Comparison of ENCODE assay signal across 16 mouse cellular contexts in the genomic region with DNA sequence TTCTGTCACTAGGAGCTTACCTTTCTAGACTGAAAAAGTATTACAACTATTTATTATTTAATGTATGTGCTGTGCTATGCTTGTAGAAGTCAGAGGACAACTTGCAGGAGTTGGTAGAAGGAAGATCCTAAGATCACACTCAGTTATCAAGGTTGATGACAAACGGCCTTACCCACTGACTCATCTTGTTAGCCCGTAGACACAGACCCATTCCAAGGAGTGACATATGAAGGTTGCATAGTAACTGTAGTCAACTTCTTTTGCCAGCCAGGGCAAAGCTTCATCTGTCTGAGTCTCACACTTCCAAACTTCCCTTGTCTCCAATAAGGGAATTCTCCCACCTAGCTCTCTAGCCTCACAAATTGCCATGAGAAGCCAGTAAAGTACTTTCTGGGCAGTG. TPM values are rescaled to one million over a fixed set of nuclear protein-coding genes. Genes with fewer than 3 reads are reported as not detected.
DNase-seq lines count a peak whose midpoint lies in the region; ATAC-seq and TF ChIP-seq lines count a peak whose summit lies in the region.
"Had no signal": no experiment of that assay in that cellular context is flagged by ENCODE, and none has a peak within 500 bp of the region (broad histone marks: within the 10 kb centered on the region; RNA-seq: fewer than 3 reads in every experiment).

No protein-coding gene starts in this region.

- no peaks in the 10 kb centered on the region for H3K36me3 ChIP-seq in forebrain, embryonic 10.5 days (replicated peaks)
- H3K36me3 ChIP-seq in forebrain, embryonic 11.5 days (ENCODE audit: control insufficient read depth, insufficient read depth, low read length): no peaks in the 10 kb centered on the region
- H3K36me3 ChIP-seq in hindbrain, embryonic 13.5 days: no peaks in the 10 kb centered on the region
- H3K36me3 ChIP-seq in hindbrain, embryonic 16.5 days (ENCODE audit: control insufficient read depth, insufficient read depth, low read length): no peaks in the 10 kb centered on the region
- H3K36me3 ChIP-seq in C2C12 (ENCODE audit: control insufficient read depth, insufficient read depth): no peaks in the 10 kb centered on the region
- H3K36me3 ChIP-seq in liver, embryonic 14.5 days (replicated peaks; ENCODE audit: control insufficient read depth, insufficient read depth, low read depth): peaks cover 20% of the 10 kb centered on the region
- H3K36me3 ChIP-seq: forebrain, embryonic 15.5 days had no signal

- no peak for DNase-seq in forebrain, embryonic 10.5 days (ENCODE audit: extremely low spot score, low spot score)
- DNase-seq in forebrain, embryonic 11.5 days (ENCODE audit: low spot score): no peak
- no peak for DNase-seq in liver, embryonic 14.5 days (ENCODE audit: low read depth in 3 of 3, low spot score in 3 of 3)
- no peak for DNase-seq in layer of hippocampus, adult 8-10 months (ENCODE audit: low spot score in 2 of 2)
- DNase-seq in cerebellum, adult 8-10 months: no peak
- DNase-seq: cerebellum, adult 18-20 months; gastrocnemius, postnatal 25 days; kidney, adult 2 months; thymus, postnatal 14 days had no signal

- 85% methylated on average over 2 of the region's 2 CpGs for WGBS in forebrain, embryonic 10.5 days
- WGBS in forebrain, embryonic 11.5 days: 72% methylated on average over 2 of the region's 2 CpGs
- WGBS in hindbrain, embryonic 13.5 days: 71% methylated on average over 2 of the region's 2 CpGs
- WGBS in hindbrain, embryonic 16.5 days: 69% methylated on average over 2 of the region's 2 CpGs
- 36% methylated on average over 2 of the region's 2 CpGs for WGBS in liver, embryonic 14.5 days (ENCODE audit: insufficient replicate concordance)

- H3K4me1 ChIP-seq in forebrain, embryonic 10.5 days: peaks cover 56% of the 10 kb centered on the region
- H3K4me1 ChIP-seq in forebrain, embryonic 11.5 days (replicated peaks; ENCODE audit: control insufficient read depth, insufficient read depth, low read length): peaks cover 9% of the 10 kb centered on the region; the same call in 1 of the 2 replicates
- H3K4me1 ChIP-seq in hindbrain, embryonic 13.5 days (replicated peaks): peaks cover 56% of the 10 kb centered on the region
- H3K4me1 ChIP-seq in hindbrain, embryonic 16.5 days (ENCODE audit: control insufficient read depth, insufficient read depth, low read depth, low read length): peaks cover 13% of the 10 kb centered on the region
- peaks cover 78 to 85% of the 10 kb centered on the region in 2 experiments for H3K4me1 ChIP-seq in liver, embryonic 14.5 days (replicated peaks; ENCODE audit: control insufficient read depth in 2 of 2, insufficient read depth in 2 of 2, low read length in 1 of 2)

- peaks cover 11% of the 10 kb centered on the region for H3K79me2 ChIP-seq in C2C12 (ENCODE audit: control insufficient read depth, insufficient read depth)

- H3ac ChIP-seq in C2C12 (ENCODE audit: control insufficient read depth, insufficient read length, low read depth): peak overlapping the region; percentile 32

- H3K27ac ChIP-seq in forebrain, embryonic 10.5 days: peak overlapping the region; percentile 75; the same call in 1 of the 2 replicates
- H3K27ac ChIP-seq in forebrain, embryonic 11.5 days (ENCODE audit: low read depth, low read length): no peak overlapping the region
- H3K27ac ChIP-seq in hindbrain, embryonic 13.5 days: peak overlapping the region; percentile 77; the same call in 1 of the 2 replicates
- no peak overlapping the region for H3K27ac ChIP-seq in hindbrain, embryonic 16.5 days (ENCODE audit: low read depth, low read length)
- H3K27ac ChIP-seq in liver, embryonic 14.5 days: peak overlapping the region; percentile 99

- no peak for TF ChIP-seq CTCF in C2C12 (IDR thresholded peaks at IDR 0.05; ENCODE audit: control insufficient read depth, insufficient read depth, insufficient read length)
- TF ChIP-seq CTCF in liver, embryonic 14.5 days (IDR thresholded peaks at IDR 0.05; ENCODE audit: low read depth): no peak

- no peaks in the 10 kb centered on the region for H3K27me3 ChIP-seq in forebrain, embryonic 10.5 days (ENCODE audit: poor library complexity, severe bottlenecking)
- H3K27me3 ChIP-seq in forebrain, embryonic 11.5 days (ENCODE audit: control insufficient read depth, insufficient read depth, low read length): no peaks in the 10 kb centered on the region
- H3K27me3 ChIP-seq in hindbrain, embryonic 13.5 days: no peaks in the 10 kb centered on the region
- H3K27me3 ChIP-seq in hindbrain, embryonic 16.5 days (replicated peaks; ENCODE audit: control insufficient read depth, insufficient read depth, low read length): no peaks in the 10 kb centered on the region
- no peaks in the 10 kb centered on the region for H3K27me3 ChIP-seq in C2C12 (ENCODE audit: control insufficient read depth, insufficient read depth, insufficient read length)
- H3K27me3 ChIP-seq in liver, embryonic 14.5 days (ENCODE audit: control insufficient read depth, insufficient read depth, low read length): no peaks in the 10 kb centered on the region
- H3K27me3 ChIP-seq: forebrain, embryonic 15.5 days had no signal

- no peak for TF ChIP-seq EP300 in liver, embryonic 14.5 days (IDR thresholded peaks at IDR 0.05; ENCODE audit: low read depth)

- peaks cover 2% of the 10 kb centered on the region for H3K79me3 ChIP-seq in C2C12 (ENCODE audit: low read depth)

- no peak overlapping the region for H3K4me2 ChIP-seq in forebrain, embryonic 11.5 days (ENCODE audit: low read depth, low read length, severe bottlenecking)
- no peak overlapping the region for H3K4me2 ChIP-seq in hindbrain, embryonic 13.5 days
- no peak overlapping the region for H3K4me2 ChIP-seq in hindbrain, embryonic 16.5 days (ENCODE audit: low read length)
- H3K4me2 ChIP-seq in liver, embryonic 14.5 days (ENCODE audit: low read depth): peak overlapping the region; percentile 63
- H3K4me2 ChIP-seq: forebrain, embryonic 15.5 days had no signal

- ATAC-seq in forebrain, embryonic 11.5 days (replicated peaks; ENCODE audit: low FRiP score): no peak
- no peak for ATAC-seq in hindbrain, embryonic 13.5 days (ENCODE audit: low FRiP score)
- no peak for ATAC-seq in hindbrain, embryonic 16.5 days
- no peak for ATAC-seq in liver, embryonic 14.5 days (ENCODE audit: insufficient read depth)
- ATAC-seq: forebrain, embryonic 15.5 days had no signal

- H3K9me3 ChIP-seq in forebrain, embryonic 10.5 days: no peaks in the 10 kb centered on the region
- H3K9me3 ChIP-seq in forebrain, embryonic 11.5 days (ENCODE audit: control insufficient read depth, low read length): no peaks in the 10 kb centered on the region
- H3K9me3 ChIP-seq in hindbrain, embryonic 13.5 days: no peaks in the 10 kb centered on the region
- no peaks in the 10 kb centered on the region for H3K9me3 ChIP-seq in hindbrain, embryonic 16.5 days (ENCODE audit: control insufficient read depth, low read length)
- H3K9me3 ChIP-seq in liver, embryonic 14.5 days (ENCODE audit: control insufficient read depth, low read length): no peaks in the 10 kb centered on the region
- H3K9me3 ChIP-seq: forebrain, embryonic 15.5 days; G1E had no signal

- no peak overlapping the region for H3K4me3 ChIP-seq in forebrain, embryonic 10.5 days
- H3K4me3 ChIP-seq in forebrain, embryonic 11.5 days (ENCODE audit: low read depth, low read length): no peak overlapping the region
- H3K4me3 ChIP-seq in hindbrain, embryonic 13.5 days: no peak overlapping the region
- H3K4me3 ChIP-seq in hindbrain, embryonic 16.5 days (ENCODE audit: low read length): no peak overlapping the region
- no peak overlapping the region for H3K4me3 ChIP-seq in C2C12 (ENCODE audit: insufficient read depth, poor library complexity, severe bottlenecking)
- no peak overlapping the region for H3K4me3 ChIP-seq in liver, embryonic 14.5 days (ENCODE audit: insufficient read depth in 1 of 2, low read depth in 2 of 2, low read length in 2 of 2)
- H3K4me3 ChIP-seq: forebrain, embryonic 15.5 days; layer of hippocampus, adult 2 months had no signal

- no peak overlapping the region for H3K9ac ChIP-seq in forebrain, embryonic 11.5 days (ENCODE audit: low read length)
- H3K9ac ChIP-seq in hindbrain, embryonic 13.5 days: no peak overlapping the region
- no peak overlapping the region for H3K9ac ChIP-seq in hindbrain, embryonic 16.5 days (ENCODE audit: low read depth, low read length)
- H3K9ac ChIP-seq in liver, embryonic 14.5 days (replicated peaks): peak overlapping the region; percentile 80
- H3K9ac ChIP-seq: forebrain, embryonic 15.5 days had no signal

RNA-seq across cellular contexts. Expression of gene Eef2k, which starts 24.1 kb away (rescaled TPM):
- 27.5 and 30.1 TPM in 2 replicates for polyA plus RNA-seq in forebrain, embryonic 10.5 days (2016; fragmentation: Nextera tagmentation; extraction: Ambion mirVana)
- 10.0 and 12.7 TPM in 2 replicates for polyA plus RNA-seq in forebrain, embryonic 11.5 days (2014; fragmentation: Nextera tagmentation; extraction: Ambion mirVana)
- polyA plus RNA-seq in hindbrain, embryonic 13.5 days (2015; fragmentation: Nextera tagmentation; extraction: Ambion mirVana): 26.0 and 26.4 TPM in 2 replicates
- polyA plus RNA-seq in hindbrain, embryonic 16.5 days (2015; fragmentation: Nextera tagmentation; extraction: Ambion mirVana): 37.4 and 40.3 TPM in 2 replicates
- 21.9 TPM for polyA plus RNA-seq in C2C12 (2012; fragmentation: generic; extraction: Trizol)
- 21.5 and 30.2 TPM in 2 replicates for polyA plus RNA-seq in liver, embryonic 14.5 days (2012; rRNA removed)
- polyA plus RNA-seq in liver, embryonic 14.5 days (2014; fragmentation: Nextera tagmentation; extraction: Ambion mirVana): 13.4 and 14.5 TPM in 2 replicates
- total RNA-seq in layer of hippocampus, adult 8-10 months (2022): 10 to 100 TPM; 28.4 to 35.9 (median 32.0) TPM

RNA-seq across cellular contexts. Expression of gene Polr3e, which starts 50.9 kb away (rescaled TPM):
- 44.6 and 45.5 TPM in 2 replicates for polyA plus RNA-seq in forebrain, embryonic 10.5 days (2016; fragmentation: Nextera tagmentation; extraction: Ambion mirVana)
- polyA plus RNA-seq in forebrain, embryonic 11.5 days (2014; fragmentation: Nextera tagmentation; extraction: Ambion mirVana): 27.1 and 29.1 TPM in 2 replicates
- 23.1 and 24.2 TPM in 2 replicates for polyA plus RNA-seq in hindbrain, embryonic 13.5 days (2015; fragmentation: Nextera tagmentation; extraction: Ambion mirVana)
- polyA plus RNA-seq in hindbrain, embryonic 16.5 days (2015; fragmentation: Nextera tagmentation; extraction: Ambion mirVana): 24.0 and 27.2 TPM in 2 replicates
- 15.9 TPM for polyA plus RNA-seq in C2C12 (2012; fragmentation: generic; extraction: Trizol)
- polyA plus RNA-seq in liver, embryonic 14.5 days (2012; rRNA removed): 5.8 and 9.2 TPM in 2 replicates
- 6.6 and 7.1 TPM in 2 replicates for polyA plus RNA-seq in liver, embryonic 14.5 days (2014; fragmentation: Nextera tagmentation; extraction: Ambion mirVana)
- total RNA-seq in layer of hippocampus, adult 8-10 months (2022): 10 to 100 TPM; 26.5 to 30.1 (median 29.6) TPM

RNA-seq across cellular contexts. Expression of gene Gm5737, which starts 54.5 kb away (rescaled TPM):
- not detected in 2 replicates for polyA plus RNA-seq in forebrain, embryonic 10.5 days (2016; fragmentation: Nextera tagmentation; extraction: Ambion mirVana)
- polyA plus RNA-seq in forebrain, embryonic 11.5 days (2014; fragmentation: Nextera tagmentation; extraction: Ambion mirVana): not detected in 2 replicates
- not detected in 2 replicates for polyA plus RNA-seq in hindbrain, embryonic 13.5 days (2015; fragmentation: Nextera tagmentation; extraction: Ambion mirVana)
- 0.11 and 0.16 TPM in 2 replicates for polyA plus RNA-seq in hindbrain, embryonic 16.5 days (2015; fragmentation: Nextera tagmentation; extraction: Ambion mirVana)
- not detected for polyA plus RNA-seq in C2C12 (2012; fragmentation: generic; extraction: Trizol)
- polyA plus RNA-seq in liver, embryonic 14.5 days (2012; rRNA removed): not detected in 2 replicates
- not detected in 2 replicates for polyA plus RNA-seq in liver, embryonic 14.5 days (2014; fragmentation: Nextera tagmentation; extraction: Ambion mirVana)
- under 1 TPM in 1 of 4 experiments, not detected in 3; 0.33 TPM for total RNA-seq in layer of hippocampus, adult 8-10 months (2022)
- total RNA-seq: G1E had no signal
- polyA plus RNA-seq: forebrain, embryonic 15.5 days; G1E; kidney, adult 2 months; limb, embryonic 11.5 days had no signal

Comparison
In these comparisons a context has a peak if more than half of its experiments do, and no peak if none do; other contexts are left out.
1. H3K27ac ChIP-seq: peak in forebrain, embryonic 10.5 days (single experiment), hindbrain, embryonic 13.5 days (single experiment) and liver, embryonic 14.5 days (single experiment); none in forebrain, embryonic 11.5 days (single experiment) and hindbrain, embryonic 16.5 days (single experiment).